Mouse (Mus musculus) hematopoietic stem cell, adult 5-6 weeks (primary cell): Measurements from ENCODE around the gene Zmynd11. TPM values are rescaled to one million over a fixed set of nuclear protein-coding genes. Genes with fewer than 3 reads are reported as not detected.
A peak's percentile ranks its signal among the peaks of the same experiment; 100 is the strongest.
"Not testable (repeated sequence)": the region's sequence is repeated elsewhere in the genome, so short reads cannot be mapped to it uniquely, and the experiment has no call there.

Experiments used
- ATAC-seq, 2 experiments: fragments of 125-278 bp in 1 of 2; replicated peaks in 1 of 2; 2 replicates each; pipeline ENCODE4 v1.8.0; 2016 to 2017; ENCODE audit warnings: inconsistent platforms in 2 of 2, mild to moderate bottlenecking in 2 of 2, moderate number of reproducible peaks in 2 of 2, low read depth in 1 of 2, moderate TSS enrichment in 1 of 2; ENCODE audit not compliant: low FRiP score in 2 of 2, poor library complexity in 2 of 2, severe bottlenecking in 2 of 2, insufficient read depth in 1 of 2, low TSS enrichment in 1 of 2
- total RNA-seq: library from RNA; stranded (forward); fragments of 172-1452, 232-1000 nt; gene quantifications from 2 replicates; pipeline ENCODE4 v1.2.3, GENCODE M21; 2017

The Zmynd11 gene
- total RNA-seq, 1 experiment from 2014 or later = 119 TPM

GRCm38 (mm10) chr13:9738190-9738589, 26.9 kb downstream of the Zmynd11 start:
- no peak for ATAC-seq

GRCm38 (mm10) chr13:9737024-9737423, 28.1 kb downstream of the Zmynd11 start:
- ATAC-seq = peak in 1 of 2 experiments; percentile 53; a peak in 1 of 4 replicates

DNA sequence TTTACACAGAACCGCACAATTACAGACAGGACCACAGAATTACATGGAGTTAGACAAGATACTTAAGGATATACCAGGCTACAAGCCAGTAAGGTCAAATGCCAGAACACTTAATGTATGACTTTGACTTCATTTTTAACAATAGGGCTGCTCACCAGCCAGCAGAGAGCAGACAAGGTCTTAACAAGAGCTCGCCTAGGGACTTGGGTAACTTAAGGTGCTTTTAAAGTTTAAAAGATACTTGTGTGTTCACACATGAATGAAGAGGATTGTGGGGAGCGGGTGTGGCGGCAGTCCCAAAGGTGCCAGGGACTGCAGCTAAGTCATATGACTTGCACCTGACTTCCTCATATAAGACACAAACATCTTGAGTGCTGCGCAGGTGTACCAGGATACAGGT, 32.9 kb downstream of the Zmynd11 start:
- not testable (repeated sequence) for ATAC-seq

- no peak for ATAC-seq
These were observed 36.1 kb downstream of the Zmynd11 start for GRCm38 (mm10) chr13:9729073-9729472.

DNA sequence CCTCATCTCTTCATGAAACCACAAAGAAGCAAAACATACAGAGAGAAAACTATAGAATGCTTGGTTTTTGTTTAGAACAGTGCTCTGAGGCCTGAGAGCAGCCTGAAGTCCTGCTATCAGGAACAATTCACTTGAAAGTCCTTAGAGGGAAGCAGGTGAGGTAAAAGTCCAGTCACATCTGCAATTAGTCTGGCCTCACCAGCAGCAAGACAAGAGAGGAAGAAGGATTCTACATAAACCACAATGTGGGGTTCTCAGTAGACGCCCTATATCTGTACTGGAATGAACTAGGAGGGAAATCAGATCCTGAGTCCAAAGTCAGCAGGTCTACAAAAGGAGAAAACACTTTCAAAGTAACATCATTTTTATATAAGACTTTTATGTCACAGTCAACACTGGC, 49.9 kb downstream of the Zmynd11 start:
- ATAC-seq = no peak

GRCm38 (mm10) chr13:9713462-9714134, 51.5 kb downstream of the Zmynd11 start:
- ATAC-seq = peak in 1 of 2 experiments; percentile 25; a peak in 1 of 4 replicates

DNA sequence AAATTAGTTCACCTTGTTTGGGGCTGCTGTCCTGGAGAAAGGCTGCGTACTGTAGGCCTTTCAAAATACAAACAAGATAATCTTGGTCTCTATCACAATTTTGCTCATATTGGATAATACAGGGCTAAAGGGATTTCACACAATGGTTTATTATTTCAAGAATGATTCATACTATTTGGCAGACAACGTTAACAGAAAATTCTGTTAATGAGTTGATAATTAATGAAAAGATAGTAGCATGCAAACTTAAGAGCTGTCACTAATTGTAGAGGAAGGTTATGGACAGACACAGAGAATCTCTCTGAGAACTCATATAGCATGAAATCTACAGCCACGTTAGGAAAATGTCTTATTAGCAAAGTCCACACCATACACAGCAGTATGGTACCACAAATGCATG, 52.2 kb downstream of the Zmynd11 start:
- no peak for ATAC-seq

DNA sequence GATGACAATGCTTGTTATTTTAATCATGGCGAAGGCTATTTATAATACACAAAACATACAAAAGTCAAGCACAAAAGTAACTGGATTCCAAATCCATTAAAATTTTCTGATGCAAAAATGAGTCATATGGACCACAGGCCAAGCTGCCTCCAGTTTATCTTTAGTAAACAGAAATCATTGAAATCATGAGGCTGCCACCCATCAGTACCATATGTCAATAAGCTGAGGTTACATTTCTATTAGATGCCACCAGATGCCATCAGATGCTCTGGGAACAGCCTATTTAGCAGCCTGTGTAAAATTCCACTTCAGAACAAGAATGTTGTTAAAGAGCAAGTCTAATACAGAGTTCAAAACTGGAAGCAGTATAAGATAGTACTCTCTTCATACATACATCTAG, 52.7 kb downstream of the Zmynd11 start:
- no peak for ATAC-seq

GRCm38 (mm10) chr13:9708433-9709240, 56.5 kb downstream of the Zmynd11 start:
- ATAC-seq = no peak

DNA sequence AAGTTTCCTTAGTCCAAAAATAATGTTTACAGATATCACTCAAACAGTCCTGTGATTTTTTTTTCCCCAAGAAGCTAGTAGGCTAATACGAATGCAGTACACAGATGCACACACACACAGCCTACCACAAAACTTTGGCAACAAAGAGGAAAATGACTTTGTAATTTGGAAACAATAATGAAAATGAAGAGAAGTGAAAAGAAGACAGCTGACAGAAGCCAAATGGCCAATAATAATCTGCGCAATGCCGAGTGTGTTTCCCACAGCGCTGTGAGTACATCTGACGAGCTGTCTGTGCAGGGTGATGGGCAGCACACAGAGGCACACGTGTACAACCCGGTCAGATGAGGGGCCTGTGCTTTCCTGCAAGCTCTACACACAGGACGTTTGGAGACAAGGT, 58.4 kb downstream of the Zmynd11 start:
- no peak for ATAC-seq

DNA sequence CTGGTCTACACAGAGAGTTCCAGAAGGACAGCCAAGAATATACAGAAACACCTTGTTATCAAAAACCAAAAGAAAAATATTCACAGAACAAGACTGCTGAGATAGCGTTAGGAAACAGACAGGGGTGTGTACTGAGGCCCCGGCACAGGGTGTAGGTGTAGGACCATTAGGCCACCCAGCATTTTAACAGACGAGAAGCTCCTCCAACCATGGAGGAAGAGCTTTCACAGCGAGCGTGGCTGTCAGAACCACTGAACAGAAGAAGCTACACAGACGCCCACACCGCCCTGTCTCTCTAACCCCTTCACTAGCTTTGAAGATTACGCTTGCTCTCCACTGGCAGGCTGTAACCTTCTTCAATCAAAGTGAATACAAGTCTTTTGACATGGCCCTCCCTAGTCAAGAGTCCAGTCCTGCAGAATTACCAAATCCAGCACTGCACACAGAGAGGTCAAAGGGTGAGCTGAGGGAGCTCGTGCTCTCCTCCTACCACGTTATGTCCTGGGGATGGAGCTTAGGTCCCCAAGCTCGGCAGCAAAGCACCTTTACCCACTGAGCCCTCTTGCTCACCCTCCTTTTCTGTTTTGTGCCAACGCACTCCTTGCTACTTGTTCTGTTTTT, 62.4 kb downstream of the Zmynd11 start:
- no peak for ATAC-seq

DNA sequence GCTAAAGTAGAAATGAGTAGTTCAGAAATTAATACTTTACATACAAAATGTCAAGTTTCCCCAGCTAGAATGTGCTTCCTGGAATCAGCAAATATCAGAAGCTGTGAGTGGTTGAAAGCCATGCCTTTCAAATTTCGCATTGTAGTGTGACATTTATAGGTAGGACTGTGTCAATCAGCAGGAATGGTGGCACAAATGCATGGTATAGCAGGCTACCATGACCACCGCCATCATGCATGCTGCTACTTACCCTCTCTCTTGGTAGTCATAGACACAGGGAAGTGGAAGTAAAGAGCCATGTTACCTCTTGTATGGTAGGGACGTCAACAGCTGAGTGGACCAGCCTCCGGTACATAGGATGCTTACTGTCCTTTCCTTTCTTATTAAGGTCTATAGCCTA, 67.8 kb downstream of the Zmynd11 start:
- no peak for ATAC-seq

DNA sequence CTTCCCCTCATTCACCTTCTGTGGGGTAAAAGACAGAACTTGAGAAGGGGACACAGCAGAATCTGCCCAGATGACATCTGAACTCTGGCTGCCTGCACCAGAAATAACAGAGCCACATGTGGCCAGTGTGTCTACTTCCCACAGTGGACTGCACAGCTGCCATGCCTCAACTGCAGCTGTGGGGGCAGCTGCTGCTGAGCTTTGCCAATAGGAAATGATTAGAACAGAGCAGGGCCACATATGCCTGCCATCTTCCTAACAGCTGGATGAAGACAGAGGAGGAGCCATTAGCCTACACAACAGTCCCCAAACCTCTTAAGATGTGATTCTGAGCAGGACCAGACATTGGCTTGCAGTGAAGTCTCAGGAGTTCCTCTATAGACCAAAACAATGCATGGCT, 69.3 kb downstream of the Zmynd11 start:
- ATAC-seq = no peak

- ATAC-seq = no peak
These were observed 69.7 kb downstream of the Zmynd11 start for GRCm38 (mm10) chr13:9695403-9695802.

- ATAC-seq = no peak
These were observed 70.5 kb downstream of the Zmynd11 start for GRCm38 (mm10) chr13:9694651-9695050.

DNA sequence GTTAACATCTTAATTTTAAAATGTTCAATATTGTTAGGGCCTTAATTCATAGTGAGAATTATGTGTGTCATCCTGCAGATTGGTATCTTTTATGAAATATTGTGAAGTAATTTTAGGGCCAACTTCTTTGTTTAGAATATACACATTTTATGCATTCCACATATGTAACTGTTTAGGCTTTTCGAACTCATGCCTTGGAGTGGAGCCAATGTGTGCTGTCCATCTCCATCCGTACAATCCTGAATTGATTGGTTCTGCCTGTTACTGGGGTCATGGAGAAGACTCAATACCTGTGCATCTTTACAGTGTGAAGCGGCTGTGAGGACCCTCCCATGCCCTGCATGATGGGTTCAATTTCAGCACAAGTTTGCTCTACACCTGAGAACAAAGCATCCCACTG, 72.3 kb downstream of the Zmynd11 start:
- no peak for ATAC-seq

DNA sequence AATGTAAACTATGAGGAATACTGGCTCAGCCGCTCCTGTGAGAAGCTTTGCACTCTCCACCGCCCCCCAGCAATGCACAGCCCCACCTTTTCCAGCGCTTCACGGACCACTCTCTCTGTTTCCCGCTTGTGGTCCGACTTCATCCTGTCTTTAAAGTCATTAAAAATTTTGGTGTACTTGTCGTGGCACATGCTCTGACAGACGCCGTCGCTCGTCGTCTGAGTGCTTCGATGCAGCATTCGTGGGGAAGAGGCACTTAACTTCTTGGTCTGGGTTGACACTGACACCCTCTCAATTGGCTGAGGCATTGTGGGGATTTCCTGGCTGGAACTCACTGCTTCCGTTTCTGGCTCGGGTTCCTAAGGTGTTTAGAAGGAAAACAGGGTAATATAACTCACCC, 75.8 kb downstream of the Zmynd11 start:
- no peak for ATAC-seq

- no peak for ATAC-seq
These were observed 78.4 kb downstream of the Zmynd11 start for GRCm38 (mm10) chr13:9686765-9687164.
